Mouse (Mus musculus) splenic B cell, adult 2 months (primary cell): ENCODE results near the gene Sntb2.
"Not testable (repeated sequence)": the region's sequence is repeated elsewhere in the genome, so short reads cannot be mapped to it uniquely, and the experiment has no call there.

Experiments
- DNase-seq: peaks from one replicate; pipeline ENCODE4 v3.0.0-alpha.2; 2011; ENCODE audit warnings: low read depth, low spot score
- H3K27me3 ChIP-seq: 2 replicates; pipeline ENCODE4 v1.6.1; 2012; ENCODE audit warnings: mild to moderate bottlenecking, low read length, moderate library complexity, mixed read lengths; ENCODE audit not compliant: control insufficient read depth, poor library complexity, insufficient read depth, severe bottlenecking
- H3K36me3 ChIP-seq: 2 replicates; pipeline ENCODE4 v1.6.1; 2012; ENCODE audit warnings: mild to moderate bottlenecking, low read length, moderate library complexity, mixed read lengths; ENCODE audit not compliant: control insufficient read depth, poor library complexity, insufficient read depth, severe bottlenecking

The Sntb2 gene

GRCm38 (mm10) chr8:106972538-106973264 is 37.2 kb downstream of the Sntb2 start:
- Histone ChIP-seq H3K36me3 (no peaks in the 10 kb centered on the region), H3K27me3 (no peaks in the 10 kb centered on the region)
- peak; percentile 3 for DNase-seq

- H3K36me3 ChIP-seq, H3K27me3 ChIP-seq: not testable (repeated sequence)
- DNase-seq: peak; percentile 60
Observed at GRCm38 (mm10) chr8:106973526-106973925, 38.0 kb downstream of the Sntb2 start.

DNA sequence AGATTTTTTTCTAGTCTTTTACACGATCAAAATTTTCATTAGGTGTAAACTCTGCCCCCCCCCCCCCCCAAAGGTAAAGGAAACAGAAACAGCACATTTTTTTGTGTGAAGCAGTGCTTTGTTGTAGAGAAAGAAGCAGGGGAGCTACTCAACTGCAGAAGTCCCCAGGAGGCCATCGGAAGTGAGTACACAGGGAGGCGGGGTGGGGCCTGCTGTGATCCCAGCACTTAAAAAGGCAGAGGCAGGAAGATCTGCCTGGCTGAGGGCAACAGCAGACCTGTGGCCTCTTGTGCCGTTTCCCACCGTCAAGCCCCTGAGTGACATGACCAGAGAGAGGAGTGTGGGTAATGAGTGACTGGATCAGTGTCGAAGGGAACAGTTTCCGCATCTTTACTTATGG is 39.2 kb downstream of the Sntb2 start:
- H3K27me3 ChIP-seq: no peaks in the 10 kb centered on the region
- no peak for DNase-seq

DNA sequence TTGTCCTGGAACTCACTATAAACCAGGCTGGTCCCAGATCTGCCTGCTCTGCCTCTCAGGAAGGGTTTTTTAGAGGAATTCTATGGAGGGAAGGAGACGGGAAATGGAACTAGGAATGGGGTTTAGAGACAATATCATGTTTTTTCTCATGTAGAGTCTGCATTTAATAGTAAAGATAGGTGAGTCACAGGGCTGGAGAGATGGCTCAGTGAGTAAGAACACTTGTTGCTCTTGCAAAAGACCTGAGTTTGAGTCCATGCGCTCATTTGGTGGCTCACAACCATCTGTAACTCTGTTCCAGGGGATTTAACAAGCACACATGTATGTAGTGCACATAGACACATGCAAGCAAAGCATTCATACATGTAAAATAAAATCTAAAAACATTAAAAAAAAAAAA is 40.2 kb downstream of the Sntb2 start:
- no peaks in the 10 kb centered on the region for H3K27me3 ChIP-seq
- no peaks in the 10 kb centered on the region; the same call in 1 of the 2 replicates for H3K36me3 ChIP-seq
- no peak for DNase-seq

More for the DNA sequence above, 39.2 kb downstream of the Sntb2 start:
- H3K36me3 ChIP-seq: no peaks in the 10 kb centered on the region

GRCm38 (mm10) chr8:106976436-106976835 is 40.9 kb downstream of the Sntb2 start:
- no peak for DNase-seq
- Histone ChIP-seq H3K36me3 (no peaks in the 10 kb centered on the region; the same call in 1 of the 2 replicates), H3K27me3 (no peaks in the 10 kb centered on the region)

GRCm38 (mm10) chr8:106978755-106979251 is 43.3 kb downstream of the Sntb2 start:
- no peaks in the 10 kb centered on the region; the same call in 1 of the 2 replicates for H3K36me3 ChIP-seq
- no peaks in the 10 kb centered on the region for H3K27me3 ChIP-seq
- DNase-seq: no peak

- Histone ChIP-seq H3K36me3 (no peaks in the 10 kb centered on the region; the same call in 1 of the 2 replicates), H3K27me3 (no peaks in the 10 kb centered on the region)
- DNase-seq: no peak
Observed at GRCm38 (mm10) chr8:106985404-106985821, 49.9 kb downstream of the Sntb2 start.

DNA sequence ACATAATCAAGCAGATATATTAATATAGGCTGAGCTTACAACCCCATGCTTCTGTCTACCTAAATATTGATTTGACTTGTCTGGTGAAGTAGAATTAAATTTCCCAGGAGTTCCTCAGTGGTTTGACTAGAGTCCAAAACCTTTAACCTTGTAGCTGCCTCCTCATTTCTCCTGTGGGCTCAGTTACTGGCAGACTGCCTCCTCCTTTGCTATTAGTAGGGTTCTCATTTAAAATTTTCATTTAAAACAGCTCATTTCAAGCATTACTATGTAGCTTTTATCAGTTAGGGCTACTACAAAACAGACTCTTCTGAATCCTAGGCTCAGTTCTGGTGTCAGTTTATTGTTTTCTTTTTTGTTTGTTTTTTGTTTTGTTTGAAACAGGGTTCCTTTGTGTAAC is 50.4 kb downstream of the Sntb2 start:
- Histone ChIP-seq H3K36me3 (no peaks in the 10 kb centered on the region; the same call in 1 of the 2 replicates), H3K27me3 (no peaks in the 10 kb centered on the region)
- no peak for DNase-seq

DNA sequence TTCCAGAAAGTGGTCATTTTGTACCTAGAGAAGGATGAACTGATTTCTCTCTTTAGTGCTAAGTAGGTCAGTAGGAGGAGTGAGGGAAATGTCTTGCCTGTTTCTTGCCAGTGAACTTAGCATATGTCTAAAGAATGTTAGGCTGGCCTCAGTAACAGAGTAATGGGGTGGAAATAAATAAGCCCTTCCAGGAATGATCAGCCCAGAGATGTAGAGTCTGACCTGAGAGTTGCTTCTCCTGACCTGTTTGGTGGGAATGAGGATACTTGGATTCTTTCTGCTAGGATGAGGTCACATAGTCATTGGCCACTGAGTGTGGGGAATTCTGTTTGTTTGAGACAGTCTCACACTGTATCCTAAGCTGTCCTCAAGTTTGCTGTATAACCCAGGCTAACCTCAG is 52.0 kb downstream of the Sntb2 start:
- H3K36me3 ChIP-seq: no peaks in the 10 kb centered on the region; the same call in 1 of the 2 replicates
- H3K27me3 ChIP-seq: no peaks in the 10 kb centered on the region
- DNase-seq: no peak

DNA sequence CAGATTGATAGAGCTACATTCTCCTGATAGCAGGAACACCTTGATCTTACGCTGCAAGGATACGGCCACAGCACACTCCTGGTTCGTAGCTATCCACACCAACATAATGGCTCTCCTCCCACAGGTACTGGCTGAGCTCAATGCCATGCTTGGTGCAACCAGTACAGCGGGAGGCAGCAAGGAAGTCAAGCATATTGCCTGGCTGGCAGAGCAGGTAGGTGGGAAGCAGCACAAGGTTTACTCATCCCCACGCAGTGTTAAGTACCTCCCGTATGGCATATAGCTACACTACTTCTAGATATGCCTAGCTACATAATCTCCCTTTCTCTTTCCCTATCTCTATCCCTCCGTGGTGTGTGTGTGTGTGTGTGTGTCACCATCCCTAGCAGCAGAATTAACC is 55.8 kb downstream of the Sntb2 start:
- Histone ChIP-seq H3K36me3 (no peaks in the 10 kb centered on the region; the same call in 1 of the 2 replicates), H3K27me3 (no peaks in the 10 kb centered on the region)
- DNase-seq: no peak

GRCm38 (mm10) chr8:106996339-106996738 is 60.8 kb downstream of the Sntb2 start:
- DNase-seq: peak; percentile 27
- H3K36me3 ChIP-seq, H3K27me3 ChIP-seq: not testable (repeated sequence)

DNA sequence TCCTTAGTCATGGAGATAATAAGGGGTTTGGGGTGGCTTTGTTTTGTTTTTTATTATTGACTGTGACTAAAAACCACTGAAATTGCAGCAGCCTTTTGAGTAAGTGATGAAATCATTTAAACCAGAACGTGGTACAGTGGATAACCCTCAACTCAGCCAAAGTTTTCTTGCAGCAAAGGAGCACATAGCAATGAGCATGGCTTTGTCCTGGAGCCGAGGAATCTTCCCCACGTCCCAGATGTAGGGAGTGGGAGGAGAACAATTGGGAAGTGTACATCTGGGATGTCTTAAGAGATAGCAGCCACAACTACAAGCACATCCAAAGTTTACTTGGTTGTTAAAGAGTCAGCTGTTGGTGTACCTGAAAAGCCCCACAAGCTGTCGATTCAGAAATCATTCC is 61.9 kb downstream of the Sntb2 start:
- H3K36me3 ChIP-seq: no peaks in the 10 kb centered on the region
- DNase-seq: no peak
- H3K27me3 ChIP-seq: no peaks in the 10 kb centered on the region

DNA sequence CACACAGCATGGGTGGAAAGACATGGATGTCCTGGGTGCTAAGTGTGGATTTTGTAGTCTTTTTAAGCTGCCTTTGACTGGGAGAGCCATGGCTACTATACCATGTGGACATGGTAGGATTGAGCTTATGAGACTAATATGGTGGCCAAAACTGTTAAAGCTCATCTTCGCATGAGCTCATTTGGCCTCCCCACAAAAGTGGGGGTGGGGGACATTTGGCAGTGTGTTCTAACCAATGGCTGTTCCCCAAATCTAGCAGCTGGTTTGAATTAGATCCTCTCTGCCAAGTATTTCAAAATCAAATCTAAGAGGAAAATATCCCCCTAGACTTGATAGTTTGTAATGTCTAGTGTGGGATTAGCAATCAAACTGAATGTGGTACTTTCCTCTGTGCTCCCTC is 63.5 kb downstream of the Sntb2 start:
- H3K27me3 ChIP-seq: no peaks in the 10 kb centered on the region
- no peaks in the 10 kb centered on the region for H3K36me3 ChIP-seq
- DNase-seq: no peak

DNA sequence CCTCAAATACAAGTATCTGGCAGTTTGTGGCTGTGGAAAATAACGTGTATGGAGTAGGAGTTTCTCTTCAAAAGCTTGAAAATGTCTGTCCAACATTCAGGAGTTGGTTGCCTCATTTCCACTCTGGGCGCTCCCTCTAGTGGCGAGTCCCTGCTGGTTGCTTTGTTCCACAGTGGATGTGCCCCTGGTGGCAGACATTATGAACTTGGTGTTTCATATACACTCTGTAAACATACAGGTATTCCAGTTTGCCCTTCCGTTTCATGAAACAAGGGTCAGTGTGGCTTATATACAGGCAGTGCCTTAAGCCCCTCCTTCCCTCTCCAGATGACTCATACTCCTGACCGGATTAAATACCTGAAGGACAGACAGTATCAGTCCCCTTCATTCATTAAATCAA is 67.0 kb downstream of the Sntb2 start:
- DNase-seq: peak; percentile 91
- Histone ChIP-seq H3K36me3 (no peaks in the 10 kb centered on the region), H3K27me3 (no peaks in the 10 kb centered on the region)

DNA sequence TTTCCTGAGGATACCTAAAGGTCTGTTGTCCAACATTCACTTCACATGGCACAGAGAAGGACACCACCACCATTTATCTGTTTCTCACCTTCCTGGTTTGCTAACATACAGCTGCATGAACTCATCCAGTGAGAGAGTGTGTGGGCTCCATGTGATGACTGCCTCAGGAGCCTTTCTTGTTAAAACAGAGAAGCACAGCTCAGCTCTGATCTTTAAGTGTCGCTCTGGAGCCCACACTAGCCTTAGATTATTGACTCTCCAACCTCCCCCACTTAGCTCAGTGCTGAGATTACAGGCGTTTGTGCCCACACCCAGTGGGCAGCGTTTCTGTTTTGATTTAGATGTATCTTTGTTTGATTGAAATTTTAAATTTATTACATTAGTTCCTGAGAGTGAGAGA is 72.2 kb downstream of the Sntb2 start:
- no peak for DNase-seq
- Histone ChIP-seq H3K36me3 (0 out of 2 replicates have a peak, but pooled peaks cover 1% of the 10 kb centered on the region), H3K27me3 (no peaks in the 10 kb centered on the region)
